8 mouse cellular contexts compared by ENCODE assay signal in genomic region chr4:87647932-87648911, GRCm38 (mm10).
DNase-seq lines count a peak whose midpoint lies in the region; ATAC-seq and TF ChIP-seq lines count a peak whose summit lies in the region.

No protein-coding gene starts in this region.

- TF ChIP-seq POLR2A in lung, adult 2 months (IDR thresholded peaks at IDR 0.05; ENCODE audit: borderline replicate concordance, extremely low read depth, low read depth, low read length) = no peak

- H3K27me3 ChIP-seq in midbrain, embryonic 14.5 days (ENCODE audit: control insufficient read depth, insufficient read depth, low read length) = no peaks in the 10 kb centered on the region

- peak overlapping the region; percentile 65 for H3K4me2 ChIP-seq in midbrain, embryonic 14.5 days (ENCODE audit: low read length)

- TF ChIP-seq CTCF in lung, adult 2 months (IDR thresholded peaks at IDR 0.05; ENCODE audit: insufficient read depth, low read length) = no peak

- no peaks in the 10 kb centered on the region for H3K9me3 ChIP-seq in midbrain, embryonic 14.5 days (ENCODE audit: control insufficient read depth, low read length)

- peak overlapping the region; percentile 36; the same call in 1 of the 2 replicates for H3K9ac ChIP-seq in midbrain, embryonic 14.5 days (replicated peaks; ENCODE audit: low read length)

- intact Hi-C loops in left cerebral cortex, postnatal 10 days (cut with DNase I) = no loop called here

- WGBS in lung, adult 2 months = 27% methylated on average over 26 of the region's 26 CpGs
- WGBS in midbrain, embryonic 14.5 days = 2% methylated on average over 26 of the region's 26 CpGs

- peak overlapping the region; percentile 66 for H3K27ac ChIP-seq in midbrain, embryonic 14.5 days (replicated peaks; ENCODE audit: low read depth, low read length)

- no peaks in the 10 kb centered on the region for H3K36me3 ChIP-seq in midbrain, embryonic 14.5 days (ENCODE audit: control insufficient read depth, insufficient read depth, low read length)

- peak; percentile 60 to 62 for ATAC-seq in hematopoietic stem cell, adult 5-6 weeks (replicated peaks in 1 of 2; ENCODE audit: insufficient read depth in 1 of 2, low FRiP score in 2 of 2, low TSS enrichment in 1 of 2, low read depth in 1 of 2, poor library complexity in 2 of 2, severe bottlenecking in 2 of 2)
- peak; percentile 88 for ATAC-seq in midbrain, embryonic 14.5 days (ENCODE audit: low FRiP score, low TSS enrichment)

- no peak for DNase-seq in lung, adult 2 months
- no peak for DNase-seq in lung, postnatal 25 days (ENCODE audit: low spot score)
- peak; percentile 73 for DNase-seq in embryo, embryonic 9.5 days (ENCODE audit: extremely low spot score)
- peak; percentile 25 to 61 for DNase-seq in left cerebral cortex, postnatal 10 days (ENCODE audit: extremely low spot score in 1 of 2, low spot score in 2 of 2)
- peak; percentile 84 for DNase-seq in midbrain, embryonic 14.5 days
- peak; percentile 45 for DNase-seq in urinary bladder, postnatal 14 days (ENCODE audit: low spot score)
- DNase-seq in cerebellum, adult 11 months = no peak

- peak overlapping the region; percentile 29 for H3K4me3 ChIP-seq in lung, adult 2 months (replicated peaks; ENCODE audit: extremely low read depth, low read depth, low read length)
- H3K4me3 ChIP-seq in midbrain, embryonic 14.5 days (replicated peaks; ENCODE audit: low read depth, low read length) = peak overlapping the region; percentile 28

- H3K4me1 ChIP-seq in lung, adult 2 months (ENCODE audit: control insufficient read depth, insufficient read depth, low read length) = peaks cover 3% of the 10 kb centered on the region
- peaks cover 23% of the 10 kb centered on the region for H3K4me1 ChIP-seq in midbrain, embryonic 14.5 days (ENCODE audit: control insufficient read depth, insufficient read depth, low read length)

Comparison
In these comparisons a context has a peak if more than half of its experiments do, and no peak if none do; other contexts are left out.
1. DNase-seq: peak in embryo, embryonic 9.5 days (single experiment), left cerebral cortex, postnatal 10 days (2 of 2), midbrain, embryonic 14.5 days (single experiment) and urinary bladder, postnatal 14 days (single experiment); none in lung, adult 2 months (single experiment), lung, postnatal 25 days (single experiment) and cerebellum, adult 11 months (single experiment).